Mouse (Mus musculus) liver, embryonic 11.5 days (tissue): ENCODE results near the gene Cfap65. TPM values are rescaled to one million over a fixed set of nuclear protein-coding genes. Genes with fewer than 3 reads are reported as not detected.

Experiments
- ATAC-seq: fragments of 200-750 bp; cut with Nextera tagmentation; replicated peaks from 2 replicates; pipeline ENCODE4 v1.8.0; 2017; ENCODE audit warnings: moderate number of reproducible peaks, mild to moderate bottlenecking, moderate TSS enrichment, moderate library complexity; ENCODE audit not compliant: low FRiP score
- DNase-seq: peaks from one replicate; pipeline ENCODE4 v3.0.0-alpha.2; 2017; ENCODE audit warnings: low spot score
- H3K27ac ChIP-seq: fragments of 300-500 bp; sonication (generic); 2 replicates; pipeline ENCODE4 v1.5.1; 2014; ENCODE audit warnings: mild to moderate bottlenecking, low read depth, low read length, control low read depth
- H3K27me3 ChIP-seq: fragments of 300-500 bp; sonication (generic); replicated peaks from 2 replicates; pipeline ENCODE4 v1.6.1; 2014; ENCODE audit warnings: low read length, mixed read lengths; ENCODE audit not compliant: control insufficient read depth, insufficient read depth
- H3K36me3 ChIP-seq: fragments of 300-500 bp; sonication (generic); 2 replicates; pipeline ENCODE4 v1.6.1; 2014; ENCODE audit warnings: mild to moderate bottlenecking, low read length, moderate library complexity, mixed read lengths; ENCODE audit not compliant: control insufficient read depth, insufficient read depth
- H3K4me1 ChIP-seq: fragments of 300-500 bp; sonication (generic); replicated peaks from 2 replicates; pipeline ENCODE4 v1.6.1; 2014; ENCODE audit warnings: low read length, mixed read lengths; ENCODE audit not compliant: control insufficient read depth, insufficient read depth
- H3K4me2 ChIP-seq: fragments of 300-500 bp; sonication (generic); 2 replicates; pipeline ENCODE4 v1.6.1; 2014; ENCODE audit warnings: mild to moderate bottlenecking, control low read depth, moderate library complexity
- H3K4me3 ChIP-seq: fragments of 300-500 bp; sonication (generic); 2 replicates; pipeline ENCODE4 v1.5.1; 2014; ENCODE audit warnings: low read depth, low read length, control low read depth
- H3K9ac ChIP-seq: fragments of 300-500 bp; sonication (generic); 2 replicates; pipeline ENCODE4 v1.6.1; 2014; ENCODE audit warnings: low read depth, low read length, control low read depth
- H3K9me3 ChIP-seq: fragments of 300-500 bp; sonication (generic); 2 replicates; pipeline ENCODE4 v1.6.1; 2016; ENCODE audit warnings: low read length, inconsistent platforms, mixed read lengths; ENCODE audit not compliant: control insufficient read depth
- WGBS: fragments of 180-500 bp; shearing (Covaris S2); extraction: QIAGEN DNeasy Blood & Tissue Kit; methylation state at CpG from one replicate; pipeline ENCODE4 v1.1.7; 2014; 5-methylcytosine and 5-hydroxymethylcytosine counted together
- polyA plus RNA-seq: library from polyadenylated mRNA; unstranded; fragments of >200 nt; fragmentation: Nextera tagmentation; extraction: Ambion mirVana; gene quantifications from 2 replicates; pipeline ENCODE4 v1.2.1, GENCODE M21; 2014

The Cfap65 gene
- polyA plus RNA-seq, 1 experiment from 2014 or later = not detected

DNA sequence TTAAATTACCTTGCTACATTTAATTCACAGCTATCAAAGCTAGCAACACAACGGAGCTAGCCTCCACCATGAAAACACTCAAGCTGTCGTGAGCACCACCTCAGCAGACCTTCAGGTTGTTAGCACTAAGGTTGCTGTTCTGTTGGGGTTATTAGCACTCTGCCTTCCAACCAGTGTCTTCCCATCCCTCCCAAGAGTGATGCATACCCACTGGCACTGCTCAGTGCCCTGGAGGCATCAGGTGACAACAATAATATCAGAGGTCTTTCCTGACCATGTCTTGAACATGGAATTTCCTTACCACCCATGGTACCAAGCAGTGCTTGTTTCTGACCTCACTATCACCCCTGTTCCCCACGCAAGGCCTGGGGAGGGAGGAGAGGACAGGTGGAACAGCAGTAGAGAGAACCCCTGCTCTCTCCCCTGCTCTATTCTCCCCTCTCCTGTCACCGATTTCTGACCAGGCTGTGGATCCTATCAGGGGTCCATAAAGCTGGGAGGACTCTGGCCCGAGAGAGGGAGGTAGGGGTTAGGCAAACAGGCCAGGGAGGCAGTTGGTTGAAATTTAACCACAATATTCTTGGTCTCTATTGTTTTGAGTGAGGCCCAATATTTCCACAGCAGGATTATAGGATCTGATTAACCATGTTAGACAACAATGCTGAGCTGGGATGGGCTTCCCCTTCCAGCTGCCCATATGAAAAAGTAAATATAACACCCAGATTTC lies 26.9 kb upstream of the Cfap65 start:
- H3K9me3 ChIP-seq = no peaks in the 10 kb centered on the region
- peak overlapping the region; percentile 59 for H3K27ac ChIP-seq
- 65% methylated on average over 5 of the region's 5 CpGs for WGBS
- no peak for DNase-seq
- no peak overlapping the region for H3K4me3 ChIP-seq
- H3K4me1 ChIP-seq = no peaks in the 10 kb centered on the region; the same call in 1 of the 2 replicates
- no peaks in the 10 kb centered on the region for H3K36me3 ChIP-seq
- peaks cover 8% of the 10 kb centered on the region; the same call in 1 of the 2 replicates for H3K27me3 ChIP-seq
- ATAC-seq = peak; percentile 49
- peak overlapping the region; percentile 22; the same call in 1 of the 2 replicates for H3K4me2 ChIP-seq
- H3K9ac ChIP-seq = no peak overlapping the region

DNA sequence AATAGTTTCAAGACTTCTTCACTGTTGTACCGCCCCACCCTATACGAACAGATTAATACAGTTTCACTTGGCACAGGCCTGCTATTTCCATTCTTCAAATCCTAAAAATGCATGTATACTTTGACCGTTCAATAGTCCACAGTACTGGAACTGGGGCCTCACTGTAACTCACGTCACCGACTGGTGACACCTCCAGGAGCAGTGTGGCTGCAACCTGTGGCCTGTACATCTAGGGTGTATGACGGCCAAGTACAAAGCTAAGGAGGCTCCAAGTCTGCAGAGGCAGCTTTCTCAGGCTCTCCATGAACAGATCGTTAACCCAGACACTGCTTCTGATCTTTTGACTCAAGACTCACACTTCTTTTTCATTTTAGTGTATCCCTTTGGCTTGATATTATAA lies 26.3 kb upstream of the Cfap65 start:
- Histone ChIP-seq H3K27me3 (peaks cover 8% of the 10 kb centered on the region; the same call in 1 of the 2 replicates), H3K36me3 (no peaks in the 10 kb centered on the region), H3K4me1 (no peaks in the 10 kb centered on the region; the same call in 1 of the 2 replicates), H3K27ac (peak overlapping the region; percentile 59), H3K9me3 (no peaks in the 10 kb centered on the region), H3K4me3 (no peak overlapping the region), H3K4me2 (peak overlapping the region; percentile 5; the same call in 1 of the 2 replicates), H3K9ac (no peak overlapping the region)
- WGBS = 71% methylated on average over 7 of the region's 7 CpGs
- ATAC-seq (no peak), DNase-seq (no peak)

- H3K36me3 ChIP-seq = no peaks in the 10 kb centered on the region
- H3K4me3 ChIP-seq = no peak overlapping the region
- H3K4me2 ChIP-seq = no peak overlapping the region
- DNase-seq = no peak
- H3K9ac ChIP-seq = no peak overlapping the region
- H3K27ac ChIP-seq = no peak overlapping the region
- ATAC-seq = no peak
- H3K4me1 ChIP-seq = no peaks in the 10 kb centered on the region; the same call in 1 of the 2 replicates
- no peaks in the 10 kb centered on the region for H3K9me3 ChIP-seq
- 80% methylated on average over 7 of the region's 7 CpGs for WGBS
- peaks cover 12% of the 10 kb centered on the region; the same call in 1 of the 2 replicates for H3K27me3 ChIP-seq
These were observed 24.7 kb upstream of the Cfap65 start for GRCm38 (mm10) chr1:74960059-74960458.

- WGBS = 5% methylated on average over 45 of the region's 55 CpGs
- H3K4me1 ChIP-seq = peaks cover 2% of the 10 kb centered on the region; the same call in 1 of the 2 replicates
- peak within 1 kb of the TSS; percentile 35 for H3K9ac ChIP-seq
- H3K4me2 ChIP-seq = peak within 1 kb of the TSS; percentile 61
- H3K9me3 ChIP-seq = no peaks in the 10 kb centered on the region
- peak; percentile 48 for ATAC-seq
- peak; percentile 47 for DNase-seq
- H3K27ac ChIP-seq = no peak within 1 kb of the TSS
- no peaks in the 10 kb centered on the region for H3K36me3 ChIP-seq
- peaks cover 87% of the 10 kb centered on the region for H3K27me3 ChIP-seq
- peak within 1 kb of the TSS; percentile 47 for H3K4me3 ChIP-seq
These were observed 16.3 kb upstream of the Cfap65 start, which contains the start of gene Ihh for GRCm38 (mm10) chr1:74951556-74952210. Gene Ihh, minus strand, starts transcription at chr1:74951672.

- H3K36me3 ChIP-seq = no peaks in the 10 kb centered on the region
- H3K27ac ChIP-seq = no peak overlapping the region
- peaks cover 96% of the 10 kb centered on the region for H3K27me3 ChIP-seq
- H3K9me3 ChIP-seq = no peaks in the 10 kb centered on the region
- peak; percentile 44 for DNase-seq
- peak; percentile 33; the same call in 1 of the 2 replicates for ATAC-seq
- WGBS = 2% methylated on average over 76 of the region's 84 CpGs
- peak overlapping the region; percentile 47 for H3K4me3 ChIP-seq
- peaks cover 2% of the 10 kb centered on the region; the same call in 1 of the 2 replicates for H3K4me1 ChIP-seq
- peak overlapping the region; percentile 61 for H3K4me2 ChIP-seq
- H3K9ac ChIP-seq = peak overlapping the region; percentile 35
These were observed 15.4 kb upstream of the Cfap65 start for GRCm38 (mm10) chr1:74950576-74951490.

DNA sequence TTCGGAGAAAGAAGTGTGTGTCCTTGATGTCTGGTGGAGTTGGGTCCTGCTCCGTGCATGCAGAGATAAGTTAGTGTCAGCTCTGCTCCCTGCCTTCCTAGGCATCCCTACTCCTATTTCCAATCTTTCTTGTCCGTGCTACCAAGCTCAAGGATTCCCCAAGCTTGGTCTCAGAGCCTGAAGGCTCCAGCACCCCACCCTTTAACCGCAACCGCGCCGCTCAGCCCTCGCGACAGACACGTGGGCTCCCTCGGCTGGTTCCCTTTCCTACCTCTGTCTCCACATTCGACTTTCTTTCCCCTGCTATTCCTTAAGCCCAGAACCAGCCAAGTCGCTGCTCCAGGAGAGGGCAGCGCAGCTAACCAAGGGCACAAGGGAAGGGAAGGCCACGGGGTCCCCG lies 14.7 kb upstream of the Cfap65 start:
- ATAC-seq (no peak), DNase-seq (no peak)
- Histone ChIP-seq H3K36me3 (no peaks in the 10 kb centered on the region), H3K4me1 (peaks cover 2% of the 10 kb centered on the region; the same call in 1 of the 2 replicates), H3K27ac (peak overlapping the region; percentile 33; the same call in 1 of the 2 replicates), H3K9me3 (no peaks in the 10 kb centered on the region), H3K4me2 (peak overlapping the region; percentile 61), H3K4me3 (peak overlapping the region; percentile 47), H3K9ac (peak overlapping the region; percentile 35; the same call in 1 of the 2 replicates), H3K27me3 (peaks cover 93% of the 10 kb centered on the region)
- 5% methylated on average over 16 of the region's 16 CpGs for WGBS

DNA sequence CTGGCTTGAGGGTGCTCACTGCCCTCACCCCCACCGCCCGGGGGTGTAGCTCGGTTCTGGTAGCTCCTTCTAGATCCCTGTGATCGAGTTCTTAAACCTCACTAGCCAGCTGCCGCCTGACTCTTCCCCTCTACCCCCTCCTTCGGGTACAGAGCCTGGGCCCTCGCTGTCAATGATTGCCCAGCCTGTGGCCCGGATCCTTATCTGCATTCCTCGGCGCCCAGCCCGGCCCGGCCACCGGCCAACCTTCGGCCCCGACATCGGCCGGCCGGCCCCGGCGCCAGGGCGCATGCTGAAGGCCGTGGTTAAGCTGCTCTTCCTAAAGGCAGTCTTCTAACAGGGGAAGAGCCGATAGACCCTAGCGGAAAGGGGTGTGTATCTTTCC lies 14.3 kb upstream of the Cfap65 start:
- Histone ChIP-seq H3K9me3 (no peaks in the 10 kb centered on the region), H3K4me3 (peak overlapping the region; percentile 47), H3K27me3 (peaks cover 88% of the 10 kb centered on the region), H3K9ac (no peak overlapping the region), H3K4me2 (peak overlapping the region; percentile 61), H3K4me1 (peaks cover 2% of the 10 kb centered on the region; the same call in 1 of the 2 replicates), H3K27ac (peak overlapping the region; percentile 33; the same call in 1 of the 2 replicates), H3K36me3 (no peaks in the 10 kb centered on the region)
- ATAC-seq (no peak), DNase-seq (peak; percentile 48)
- WGBS = 4% methylated on average over 24 of the region's 24 CpGs
